Mouse (Mus musculus): ENCODE measurements around the gene Reg4. TPM values are rescaled to one million over a fixed set of nuclear protein-coding genes. Genes with fewer than 3 reads are reported as not detected.
A peak's percentile ranks its signal among the peaks of the same experiment; 100 is the strongest.

The Reg4 gene
- polyA plus RNA-seq, 1 experiment from 2014 or later: not detected

DNA sequence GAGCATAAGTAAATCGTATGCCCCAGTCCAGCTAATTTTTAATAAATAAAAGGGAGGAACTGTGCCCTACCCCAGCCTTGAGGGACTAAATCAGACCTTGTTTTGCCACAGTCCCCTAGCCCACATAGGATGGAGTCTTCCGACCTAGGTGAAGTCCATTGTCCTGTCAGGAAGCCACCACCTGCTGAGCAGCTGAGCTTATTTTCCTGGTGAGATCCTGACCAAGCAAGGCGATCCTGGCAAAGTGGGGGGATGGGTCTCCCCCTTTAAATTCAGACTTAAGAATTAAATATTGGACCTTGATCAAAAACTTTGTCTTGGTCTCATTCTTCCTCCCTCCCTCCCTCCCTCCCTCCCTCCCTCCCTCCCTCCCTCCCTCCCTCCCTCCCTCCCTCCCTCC is 5.7 kb upstream of the Reg4 start:
- Histone ChIP-seq H3K36me3 (no peaks in the 10 kb centered on the region), H3K27me3 (no peaks in the 10 kb centered on the region), H3K4me2 (replicated peaks) (no peak overlapping the region), H3K9ac (no peak overlapping the region), H3K27ac (no peak overlapping the region), H3K4me3 (no peak overlapping the region), H3K9me3 (replicated peaks) (peaks cover 4% of the 10 kb centered on the region; the same call in 1 of the 2 replicates), H3K4me1 (no peaks in the 10 kb centered on the region)
- 61% methylated on average over 3 of the region's 3 CpGs for WGBS
- no peak for ATAC-seq (ENCODE audit: low FRiP score)

DNA sequence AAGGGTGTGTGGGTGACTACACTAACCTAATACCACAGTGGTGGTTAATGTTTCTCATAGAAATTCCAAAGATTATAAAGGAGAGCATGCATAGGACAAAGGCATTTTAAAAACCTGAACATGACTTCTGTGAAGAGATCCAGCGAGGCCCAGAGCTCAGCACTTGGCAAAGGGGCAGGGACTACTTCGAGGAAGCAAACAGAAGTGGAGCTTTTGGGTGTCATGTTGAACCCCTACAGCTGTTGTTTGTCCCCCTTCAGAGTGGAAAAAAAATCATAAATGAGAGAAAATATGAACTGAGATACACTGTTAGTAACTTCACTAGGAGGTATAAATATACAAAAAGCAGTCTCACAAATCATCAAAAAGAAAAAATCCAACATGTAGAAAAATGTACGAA is 1.3 kb downstream of the Reg4 start:
- peaks cover 4% of the 10 kb centered on the region; the same call in 1 of the 2 replicates for H3K9me3 ChIP-seq (replicated peaks)
- H3K4me3 ChIP-seq: no peak overlapping the region
- H3K36me3 ChIP-seq: no peaks in the 10 kb centered on the region
- no peak overlapping the region for H3K4me2 ChIP-seq (replicated peaks)
- no peak for ATAC-seq (ENCODE audit: low FRiP score)
- 0 out of 2 replicates have a peak, but pooled peaks cover 2% of the 10 kb centered on the region for H3K4me1 ChIP-seq
- no peak overlapping the region for H3K27ac ChIP-seq
- H3K9ac ChIP-seq: no peak overlapping the region
- WGBS: 87% methylated on average over 3 of the region's 3 CpGs
- H3K27me3 ChIP-seq: 0 out of 2 replicates have a peak, but pooled peaks cover 3% of the 10 kb centered on the region

GRCm38 (mm10) chr3:98223783-98224580 is 2.0 kb downstream of the Reg4 start:
- no peak overlapping the region for H3K27ac ChIP-seq
- no peaks in the 10 kb centered on the region for H3K36me3 ChIP-seq
- H3K4me1 ChIP-seq: 0 out of 2 replicates have a peak, but pooled peaks cover 2% of the 10 kb centered on the region
- WGBS: 7% methylated on average over 9 of the region's 9 CpGs
- H3K9me3 ChIP-seq (replicated peaks): peaks cover 3% of the 10 kb centered on the region; the same call in 1 of the 2 replicates
- H3K27me3 ChIP-seq: 0 out of 2 replicates have a peak, but pooled peaks cover 3% of the 10 kb centered on the region
- no peak overlapping the region for H3K4me3 ChIP-seq
- ATAC-seq (ENCODE audit: low FRiP score): peak; percentile 86
- H3K9ac ChIP-seq: no peak overlapping the region
- H3K4me2 ChIP-seq (replicated peaks): no peak overlapping the region

- 0 out of 2 replicates have a peak, but pooled peaks cover 2% of the 10 kb centered on the region for H3K4me1 ChIP-seq
- no peak overlapping the region for H3K9ac ChIP-seq
- 87% methylated on average over 7 of the region's 7 CpGs for WGBS
- H3K36me3 ChIP-seq: no peaks in the 10 kb centered on the region
- ATAC-seq (ENCODE audit: low FRiP score): no peak
- H3K9me3 ChIP-seq (replicated peaks): no peaks in the 10 kb centered on the region
- no peak overlapping the region for H3K27ac ChIP-seq
- H3K4me3 ChIP-seq: no peak overlapping the region
- H3K4me2 ChIP-seq (replicated peaks): no peak overlapping the region
- 0 out of 2 replicates have a peak, but pooled peaks cover 3% of the 10 kb centered on the region for H3K27me3 ChIP-seq
Measured at GRCm38 (mm10) chr3:98224975-98225374, 3.0 kb downstream of the Reg4 start.

- H3K9ac ChIP-seq: no peak overlapping the region
- no peak overlapping the region for H3K4me2 ChIP-seq (replicated peaks)
- 0 out of 2 replicates have a peak, but pooled peaks cover 2% of the 10 kb centered on the region for H3K4me1 ChIP-seq
- H3K4me3 ChIP-seq: no peak overlapping the region
- H3K27me3 ChIP-seq: 0 out of 2 replicates have a peak, but pooled peaks cover 3% of the 10 kb centered on the region
- H3K27ac ChIP-seq: no peak overlapping the region
- WGBS: 60% methylated on average over 2 of the region's 2 CpGs
- ATAC-seq (ENCODE audit: low FRiP score): no peak
- H3K36me3 ChIP-seq: no peaks in the 10 kb centered on the region
- no peaks in the 10 kb centered on the region for H3K9me3 ChIP-seq (replicated peaks)
Measured at GRCm38 (mm10) chr3:98225746-98226145, 3.8 kb downstream of the Reg4 start.

DNA sequence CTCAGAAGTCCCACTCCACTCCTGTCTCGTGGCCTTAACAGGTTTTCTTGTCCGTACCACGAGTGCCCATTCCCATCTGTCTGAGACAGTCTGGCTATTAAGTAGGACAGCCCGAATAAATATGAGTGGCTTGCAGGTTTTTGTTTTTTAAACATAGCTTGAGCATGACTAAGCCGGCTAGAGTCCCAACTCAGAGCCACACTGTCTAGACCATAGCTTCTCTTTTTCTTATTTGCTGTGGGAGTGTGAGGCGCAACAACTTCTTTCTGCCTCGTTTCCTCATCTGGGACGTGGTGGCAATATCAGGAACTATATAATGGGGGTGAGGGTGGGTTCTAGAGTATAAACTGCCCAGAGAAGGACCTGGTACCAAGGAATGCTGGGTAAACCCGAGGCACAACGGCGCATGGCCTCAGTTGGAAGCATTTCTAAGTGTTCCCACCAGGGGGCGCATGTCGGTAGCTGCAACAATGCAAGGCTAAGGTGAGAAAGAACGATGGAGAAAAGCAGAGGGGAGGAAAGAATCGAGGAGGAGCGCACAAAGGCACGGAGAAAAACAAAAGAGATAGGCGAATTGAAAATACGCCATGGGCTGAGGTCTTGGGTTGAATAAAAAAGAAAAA is 5.1 kb downstream of the Reg4 start:
- Histone ChIP-seq H3K27me3 (0 out of 2 replicates have a peak, but pooled peaks cover 3% of the 10 kb centered on the region), H3K4me1 (0 out of 2 replicates have a peak, but pooled peaks cover 2% of the 10 kb centered on the region), H3K4me3 (no peak overlapping the region), H3K9ac (no peak overlapping the region), H3K27ac (no peak overlapping the region), H3K4me2 (replicated peaks) (no peak overlapping the region), H3K36me3 (no peaks in the 10 kb centered on the region), H3K9me3 (replicated peaks) (no peaks in the 10 kb centered on the region)
- ATAC-seq (ENCODE audit: low FRiP score): peak; percentile 59
- 36% methylated on average over 19 of the region's 19 CpGs for WGBS

GRCm38 (mm10) chr3:98227763-98228162 is 5.8 kb downstream of the Reg4 start:
- 77% methylated on average over 3 of the region's 3 CpGs for WGBS
- Histone ChIP-seq H3K36me3 (no peaks in the 10 kb centered on the region), H3K4me2 (replicated peaks) (no peak overlapping the region), H3K4me1 (0 out of 2 replicates have a peak, but pooled peaks cover 2% of the 10 kb centered on the region), H3K9ac (no peak overlapping the region), H3K9me3 (replicated peaks) (no peaks in the 10 kb centered on the region), H3K27ac (no peak overlapping the region), H3K4me3 (no peak overlapping the region), H3K27me3 (0 out of 2 replicates have a peak, but pooled peaks cover 3% of the 10 kb centered on the region)
- ATAC-seq (ENCODE audit: low FRiP score): no peak

GRCm38 (mm10) chr3:98229943-98230342 is 8.0 kb downstream of the Reg4 start:
- Histone ChIP-seq H3K27me3 (0 out of 2 replicates have a peak, but pooled peaks cover 3% of the 10 kb centered on the region), H3K4me3 (no peak overlapping the region), H3K9me3 (replicated peaks) (no peaks in the 10 kb centered on the region), H3K27ac (no peak overlapping the region), H3K4me2 (replicated peaks) (no peak overlapping the region), H3K9ac (no peak overlapping the region), H3K36me3 (no peaks in the 10 kb centered on the region), H3K4me1 (no peaks in the 10 kb centered on the region)
- WGBS: 88% methylated on average over 7 of the region's 7 CpGs
- ATAC-seq (ENCODE audit: low FRiP score): no peak

DNA sequence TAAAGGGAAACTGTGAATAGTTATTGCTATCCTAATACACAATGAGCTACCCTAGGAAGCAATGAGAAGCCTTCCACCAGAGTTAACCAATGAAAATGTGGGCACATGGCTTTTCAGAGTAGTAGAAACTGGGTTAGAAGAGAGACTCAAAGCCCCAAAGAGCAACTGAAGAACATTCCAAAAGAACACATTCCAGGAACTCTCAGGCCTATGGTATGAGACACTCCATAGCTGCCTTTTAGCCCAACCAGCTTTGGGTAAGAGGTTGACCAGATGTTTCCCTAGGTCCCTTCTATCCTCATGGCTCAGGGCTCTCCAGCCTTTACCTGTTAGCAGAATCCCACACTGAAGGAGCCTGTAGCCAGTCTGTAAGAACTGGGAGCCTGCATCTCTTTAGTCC is 11.5 kb downstream of the Reg4 start:
- H3K27me3 ChIP-seq: no peaks in the 10 kb centered on the region
- ATAC-seq (ENCODE audit: low FRiP score): no peak
- H3K4me1 ChIP-seq: no peaks in the 10 kb centered on the region
- H3K4me3 ChIP-seq: no peak overlapping the region
- H3K4me2 ChIP-seq (replicated peaks): no peak overlapping the region
- no peaks in the 10 kb centered on the region for H3K36me3 ChIP-seq
- H3K27ac ChIP-seq: no peak overlapping the region
- H3K9me3 ChIP-seq (replicated peaks): no peaks in the 10 kb centered on the region
- no peak overlapping the region for H3K9ac ChIP-seq

DNA sequence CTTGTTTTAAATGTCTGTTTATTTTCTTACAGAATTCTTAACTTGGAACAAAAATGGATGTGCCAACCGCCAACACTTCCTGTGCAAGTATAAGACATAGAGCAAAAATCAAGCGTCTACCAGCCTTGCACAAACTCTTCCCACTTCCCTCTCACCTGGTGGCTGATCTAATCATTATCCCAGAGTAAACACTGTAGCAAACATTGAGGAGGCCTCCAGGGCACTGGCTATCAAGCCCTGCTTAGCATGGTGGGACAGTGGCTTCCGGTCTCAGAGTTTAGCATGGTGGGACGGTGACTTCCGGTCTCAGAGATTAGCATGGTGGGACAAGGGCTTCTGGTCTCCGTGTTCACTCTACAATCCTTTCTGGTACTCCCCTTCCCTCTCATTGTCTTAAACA is 14.3 kb downstream of the Reg4 start:
- Histone ChIP-seq H3K4me3 (no peak overlapping the region), H3K36me3 (no peaks in the 10 kb centered on the region), H3K9ac (no peak overlapping the region), H3K4me2 (replicated peaks) (no peak overlapping the region), H3K9me3 (replicated peaks) (no peaks in the 10 kb centered on the region), H3K4me1 (no peaks in the 10 kb centered on the region), H3K27ac (no peak overlapping the region), H3K27me3 (no peaks in the 10 kb centered on the region)
- no peak for ATAC-seq (ENCODE audit: low FRiP score)
- 93% methylated on average over 6 of the region's 6 CpGs for WGBS

DNA sequence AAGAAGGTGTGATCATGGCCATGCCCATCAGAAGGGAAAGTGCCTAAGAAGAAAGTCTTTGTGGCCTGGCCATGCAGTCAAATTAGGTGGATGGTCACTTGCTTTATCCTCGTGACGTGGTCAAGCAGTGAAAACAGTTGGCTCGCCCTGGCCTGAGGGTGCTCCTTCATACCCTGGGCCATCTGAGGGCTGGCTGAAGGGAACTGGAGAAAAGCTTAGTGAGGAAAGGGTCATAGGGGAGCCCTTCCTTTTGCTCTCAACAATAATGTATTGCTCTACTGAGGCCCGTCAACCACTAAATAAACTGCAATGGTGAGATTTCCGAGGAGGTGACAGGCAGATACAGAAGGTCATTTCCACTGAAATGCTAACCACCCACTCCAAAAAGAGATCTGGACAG is 15.3 kb downstream of the Reg4 start:
- ATAC-seq (ENCODE audit: low FRiP score): no peak
- Histone ChIP-seq H3K27ac (no peak overlapping the region), H3K27me3 (no peaks in the 10 kb centered on the region), H3K9ac (no peak overlapping the region), H3K36me3 (no peaks in the 10 kb centered on the region), H3K4me2 (replicated peaks) (no peak overlapping the region), H3K4me1 (no peaks in the 10 kb centered on the region), H3K4me3 (no peak overlapping the region), H3K9me3 (replicated peaks) (no peaks in the 10 kb centered on the region)
- WGBS: 65% methylated on average over 5 of the region's 5 CpGs

GRCm38 (mm10) chr3:98238150-98238549 is 16.2 kb downstream of the Reg4 start:
- Histone ChIP-seq H3K27me3 (no peaks in the 10 kb centered on the region), H3K4me1 (no peaks in the 10 kb centered on the region), H3K4me2 (replicated peaks) (no peak overlapping the region), H3K9me3 (replicated peaks) (no peaks in the 10 kb centered on the region), H3K4me3 (no peak overlapping the region), H3K9ac (no peak overlapping the region), H3K27ac (no peak overlapping the region), H3K36me3 (no peaks in the 10 kb centered on the region)
- WGBS: 54% methylated on average over 3 of the region's 3 CpGs
- no peak for ATAC-seq (ENCODE audit: low FRiP score)

Measured in hindbrain, embryonic 12.5 days (tissue).